Mouse (Mus musculus) forebrain, embryonic 14.5 days (tissue): ENCODE results near the gene Mdm1. TPM values are rescaled to one million over a fixed set of nuclear protein-coding genes. Genes with fewer than 3 reads are reported as not detected.
A peak's percentile ranks its signal among the peaks of the same experiment; 100 is the strongest.

Source experiments
- ATAC-seq: fragments of 200-750 bp; cut with Nextera tagmentation; 2 replicates; pipeline ENCODE4 v1.8.0; 2017; ENCODE audit warnings: mild to moderate bottlenecking, moderate library complexity
- DNase-seq: peaks from one replicate; pipeline ENCODE4 v3.0.0-alpha.2; 2015; ENCODE audit warnings: low spot score
- H3K27ac ChIP-seq: fragments of 300-500 bp; sonication (generic); 2 replicates; pipeline ENCODE4 v1.5.1; 2014; ENCODE audit warnings: low read depth, mild to moderate bottlenecking, control low read depth, low read length, moderate library complexity
- H3K27me3 ChIP-seq: fragments of 300-500 bp; sonication (generic); replicated peaks from 2 replicates; pipeline ENCODE4 v1.6.1; 2014; ENCODE audit warnings: low read length, control low read depth, mixed read lengths; ENCODE audit not compliant: control insufficient read depth, insufficient read depth
- H3K36me3 ChIP-seq: fragments of 300-500 bp; sonication (generic); 2 replicates; pipeline ENCODE4 v1.6.1; 2014; ENCODE audit warnings: low read length, control low read depth; ENCODE audit not compliant: control insufficient read depth, insufficient read depth
- H3K4me1 ChIP-seq: fragments of 300-500 bp; sonication (generic); 2 replicates; pipeline ENCODE4 v1.6.1; 2014; ENCODE audit warnings: antibody characterized with exemption, low read length, control low read depth; ENCODE audit not compliant: control insufficient read depth, insufficient read depth
- H3K4me2 ChIP-seq: fragments of 300-500 bp; sonication (generic); 2 replicates; pipeline ENCODE4 v1.6.1; 2014; ENCODE audit warnings: mild to moderate bottlenecking, control low read depth, low read length
- H3K4me3 ChIP-seq: fragments of 300-500 bp; sonication (generic); 2 replicates; pipeline ENCODE4 v1.5.1; 2014; ENCODE audit warnings: low read depth, low read length, control low read depth
- H3K9ac ChIP-seq: fragments of 300-500 bp; sonication (generic); 2 replicates; pipeline ENCODE4 v1.6.1; 2014; ENCODE audit warnings: mild to moderate bottlenecking, low read length, control low read depth, moderate library complexity
- H3K9me3 ChIP-seq: fragments of 300-500 bp; sonication (generic); replicated peaks from 2 replicates; pipeline ENCODE4 v1.6.1; 2016; ENCODE audit warnings: low read length, control low read depth, mixed read lengths; ENCODE audit not compliant: control insufficient read depth
- WGBS: fragments of 180-500 bp; shearing (Covaris S2); extraction: QIAGEN DNeasy Blood & Tissue Kit; methylation state at CpG from one replicate; pipeline ENCODE4 v1.1.7; 2014; 5-methylcytosine and 5-hydroxymethylcytosine counted together
- polyA plus RNA-seq: library from polyadenylated mRNA; unstranded; fragments of >200 nt; fragmentation: Nextera tagmentation; extraction: Ambion mirVana; gene quantifications from 2 replicates; pipeline ENCODE4 v1.2.1, GENCODE M21; 2014

The Mdm1 gene
- polyA plus RNA-seq, 1 experiment from 2014 or later = 31.6 TPM

- Histone ChIP-seq H3K27ac (no peak overlapping the region), H3K27me3 (no peaks in the 10 kb centered on the region), H3K4me3 (no peak overlapping the region), H3K9ac (no peak overlapping the region), H3K4me2 (no peak overlapping the region), H3K4me1 (no peaks in the 10 kb centered on the region), H3K36me3 (no peaks in the 10 kb centered on the region), H3K9me3 (no peaks in the 10 kb centered on the region)
- no peak for ATAC-seq
- WGBS = 78% methylated on average over 10 of the region's 10 CpGs
- DNase-seq = no peak
Observed at GRCm38 (mm10) chr10:118103906-118104305, 37.7 kb upstream of the Mdm1 start.

- H3K9ac ChIP-seq = no peak overlapping the region
- no peaks in the 10 kb centered on the region for H3K4me1 ChIP-seq
- H3K27me3 ChIP-seq = no peaks in the 10 kb centered on the region
- no peaks in the 10 kb centered on the region for H3K36me3 ChIP-seq
- no peak overlapping the region for H3K4me2 ChIP-seq
- no peaks in the 10 kb centered on the region for H3K9me3 ChIP-seq
- DNase-seq = no peak
- H3K4me3 ChIP-seq = no peak overlapping the region
- H3K27ac ChIP-seq = no peak overlapping the region
- no peak for ATAC-seq
- WGBS = 88% methylated on average over 9 of the region's 9 CpGs
Observed at GRCm38 (mm10) chr10:118107031-118107430, 34.6 kb upstream of the Mdm1 start.

- H3K9ac ChIP-seq = no peak overlapping the region
- DNase-seq = peak; percentile 64
- no peak overlapping the region for H3K4me3 ChIP-seq
- H3K9me3 ChIP-seq = no peaks in the 10 kb centered on the region
- H3K36me3 ChIP-seq = no peaks in the 10 kb centered on the region
- H3K4me1 ChIP-seq = no peaks in the 10 kb centered on the region; the same call in 1 of the 2 replicates
- 19% methylated on average over 8 of the region's 8 CpGs for WGBS
- H3K4me2 ChIP-seq = no peak overlapping the region
- no peaks in the 10 kb centered on the region for H3K27me3 ChIP-seq
- no peak overlapping the region for H3K27ac ChIP-seq
- no peak for ATAC-seq
Observed at GRCm38 (mm10) chr10:118110006-118110920, 31.3 kb upstream of the Mdm1 start.

- no peak overlapping the region for H3K9ac ChIP-seq
- H3K4me2 ChIP-seq = no peak overlapping the region
- H3K27ac ChIP-seq = no peak overlapping the region
- DNase-seq = no peak
- ATAC-seq = no peak
- WGBS = 80% methylated on average over 7 of the region's 7 CpGs
- H3K9me3 ChIP-seq = no peaks in the 10 kb centered on the region
- no peak overlapping the region for H3K4me3 ChIP-seq
- H3K27me3 ChIP-seq = no peaks in the 10 kb centered on the region
- H3K36me3 ChIP-seq = no peaks in the 10 kb centered on the region
- no peaks in the 10 kb centered on the region; the same call in 1 of the 2 replicates for H3K4me1 ChIP-seq
Observed at GRCm38 (mm10) chr10:118110921-118111301, 30.7 kb upstream of the Mdm1 start.

- 42% methylated on average over 7 of the region's 7 CpGs for WGBS
- ATAC-seq = no peak
- H3K36me3 ChIP-seq = no peaks in the 10 kb centered on the region
- H3K4me1 ChIP-seq = no peaks in the 10 kb centered on the region; the same call in 1 of the 2 replicates
- no peak overlapping the region for H3K27ac ChIP-seq
- no peaks in the 10 kb centered on the region for H3K27me3 ChIP-seq
- H3K9me3 ChIP-seq = no peaks in the 10 kb centered on the region
- no peak overlapping the region for H3K4me2 ChIP-seq
- no peak for DNase-seq
- H3K9ac ChIP-seq = no peak overlapping the region
- no peak overlapping the region for H3K4me3 ChIP-seq
Observed at GRCm38 (mm10) chr10:118111621-118112020, 30.0 kb upstream of the Mdm1 start.

GRCm38 (mm10) chr10:118112294-118112893 is 29.2 kb upstream of the Mdm1 start:
- Histone ChIP-seq H3K9ac (no peak overlapping the region), H3K9me3 (no peaks in the 10 kb centered on the region), H3K4me3 (no peak overlapping the region), H3K4me1 (no peaks in the 10 kb centered on the region; the same call in 1 of the 2 replicates), H3K4me2 (no peak overlapping the region), H3K27me3 (no peaks in the 10 kb centered on the region), H3K27ac (no peak overlapping the region), H3K36me3 (no peaks in the 10 kb centered on the region)
- ATAC-seq = no peak
- WGBS = 78% methylated on average over 11 of the region's 11 CpGs
- no peak for DNase-seq

- H3K9me3 ChIP-seq = no peaks in the 10 kb centered on the region
- no peak for DNase-seq
- no peaks in the 10 kb centered on the region for H3K27me3 ChIP-seq
- H3K36me3 ChIP-seq = no peaks in the 10 kb centered on the region
- no peak overlapping the region for H3K9ac ChIP-seq
- WGBS = 42% methylated on average over 9 of the region's 9 CpGs
- no peaks in the 10 kb centered on the region; the same call in 1 of the 2 replicates for H3K4me1 ChIP-seq
- ATAC-seq = peak; percentile 15; the same call in 1 of the 2 replicates
- no peak overlapping the region for H3K27ac ChIP-seq
- no peak overlapping the region for H3K4me3 ChIP-seq
- H3K4me2 ChIP-seq = no peak overlapping the region
Observed at GRCm38 (mm10) chr10:118113256-118113682, 28.3 kb upstream of the Mdm1 start.

- Histone ChIP-seq H3K27me3 (no peaks in the 10 kb centered on the region), H3K27ac (no peak overlapping the region), H3K4me1 (no peaks in the 10 kb centered on the region; the same call in 1 of the 2 replicates), H3K36me3 (no peaks in the 10 kb centered on the region), H3K9me3 (no peaks in the 10 kb centered on the region), H3K9ac (no peak overlapping the region), H3K4me3 (no peak overlapping the region), H3K4me2 (no peak overlapping the region)
- DNase-seq = no peak
- no peak for ATAC-seq
- 93% methylated on average over 1 of the region's 1 CpGs for WGBS
Observed at GRCm38 (mm10) chr10:118114271-118114670, 27.3 kb upstream of the Mdm1 start.

GRCm38 (mm10) chr10:118116456-118116855 is 25.2 kb upstream of the Mdm1 start:
- Histone ChIP-seq H3K27ac (no peak overlapping the region), H3K4me1 (no peaks in the 10 kb centered on the region; the same call in 1 of the 2 replicates), H3K9ac (no peak overlapping the region), H3K4me3 (no peak overlapping the region), H3K9me3 (no peaks in the 10 kb centered on the region), H3K36me3 (no peaks in the 10 kb centered on the region), H3K27me3 (no peaks in the 10 kb centered on the region), H3K4me2 (no peak overlapping the region)
- WGBS = 100% methylated on average over 2 of the region's 2 CpGs
- ATAC-seq = no peak
- DNase-seq = no peak
